Mouse (Mus musculus): ENCODE data around the gene Chrnd. TPM values are rescaled to one million over a fixed set of nuclear protein-coding genes. Genes with fewer than 3 reads are reported as not detected.
A peak's percentile ranks its signal among the peaks of the same experiment; 100 is the strongest.

The Chrnd gene
- not detected in 2 replicates for total RNA-seq (2014; rRNA removed)
- not detected in 2 replicates for polyA plus RNA-seq (2015; fragmentation: Nextera tagmentation; extraction: Ambion mirVana)

- DNase-seq: no peak
- Histone ChIP-seq H3K9me3 (ENCODE audit: low read length) (no peaks in the 10 kb centered on the region), H3K4me2 (ENCODE audit: low read depth) (no peak within 1 kb of the TSS), H3K4me3 (ENCODE audit: low read depth, low read length) (no peak within 1 kb of the TSS), H3K36me3 (ENCODE audit: insufficient read depth) (no peaks in the 10 kb centered on the region), H3K27ac (ENCODE audit: low read depth, low read length) (no peak within 1 kb of the TSS), H3K9ac (no peak within 1 kb of the TSS), H3K27me3 (ENCODE audit: insufficient read depth, low read length) (peaks cover 13% of the 10 kb centered on the region; the same call in 1 of the 2 replicates), H3K4me1 (ENCODE audit: insufficient read depth) (no peaks in the 10 kb centered on the region)
- ATAC-seq: no peak
- WGBS: 39% methylated on average over 4 of the region's 4 CpGs
- no peak for TF ChIP-seq CTCF (IDR thresholded peaks at IDR 0.05; ENCODE audit: low read depth)
Measured at GRCm38 (mm10) chr1:87190429-87190828, at the start of gene Chrnd. Chrnd (plus strand) TSS chr1:87190607.

- DNase-seq (no peak), ATAC-seq (no peak)
- no peaks in the 10 kb centered on the region for H3K27me3 ChIP-seq (ENCODE audit: insufficient read depth, low read length)
- no peaks in the 10 kb centered on the region for H3K4me1 ChIP-seq (ENCODE audit: insufficient read depth)
- no peak overlapping the region for H3K4me2 ChIP-seq (ENCODE audit: low read depth)
- no peak overlapping the region for H3K27ac ChIP-seq (ENCODE audit: low read depth, low read length)
- H3K4me3 ChIP-seq (ENCODE audit: low read depth, low read length): no peak overlapping the region
- no peaks in the 10 kb centered on the region for H3K9me3 ChIP-seq (ENCODE audit: low read length)
- no peaks in the 10 kb centered on the region for H3K36me3 ChIP-seq (ENCODE audit: insufficient read depth)
- 86% methylated on average over 4 of the region's 4 CpGs for WGBS
- TF ChIP-seq CTCF (IDR thresholded peaks at IDR 0.05; ENCODE audit: low read depth): no peak
- no peak overlapping the region for H3K9ac ChIP-seq
Measured at GRCm38 (mm10) chr1:87141550-87141949, 48.9 kb upstream of the Chrnd start.

- WGBS: 47% methylated on average over 9 of the region's 9 CpGs
- peak; percentile 50 for DNase-seq
- H3K27ac ChIP-seq (ENCODE audit: low read depth, low read length): no peak overlapping the region
Measured at GRCm38 (mm10) chr1:87142456-87142855, 48.0 kb upstream of the Chrnd start.

DNA sequence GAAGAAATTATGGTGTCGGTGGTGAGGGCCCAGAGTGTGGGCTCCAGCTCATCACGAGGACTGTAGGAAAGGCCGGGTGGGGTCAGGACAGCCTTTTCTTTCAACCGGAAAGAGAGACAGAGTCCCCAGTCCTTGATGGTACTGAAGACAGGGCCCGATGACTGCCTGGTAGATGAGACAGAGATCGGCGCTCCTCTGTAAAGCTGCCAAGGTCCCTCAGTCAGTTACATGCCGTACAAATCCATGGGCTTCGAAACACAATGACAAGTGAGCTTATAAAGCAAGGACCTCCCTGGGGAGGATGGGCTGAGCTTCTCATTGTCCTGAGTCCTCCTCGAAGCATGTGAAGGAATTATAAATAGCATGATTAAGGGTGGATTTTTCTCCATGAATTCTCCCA is 47.3 kb upstream of the Chrnd start:
- Histone ChIP-seq H3K4me3 (ENCODE audit: low read depth, low read length) (no peak overlapping the region), H3K4me2 (ENCODE audit: low read depth) (no peak overlapping the region), H3K9ac (no peak overlapping the region), H3K9me3 (ENCODE audit: low read length) (no peaks in the 10 kb centered on the region), H3K36me3 (ENCODE audit: insufficient read depth) (no peaks in the 10 kb centered on the region), H3K4me1 (ENCODE audit: insufficient read depth) (no peaks in the 10 kb centered on the region), H3K27me3 (ENCODE audit: insufficient read depth, low read length) (no peaks in the 10 kb centered on the region), H3K27ac (ENCODE audit: low read depth, low read length) (no peak overlapping the region)
- no peak for DNase-seq
- 63% methylated on average over 10 of the region's 10 CpGs for WGBS
- no peak for TF ChIP-seq CTCF (IDR thresholded peaks at IDR 0.05; ENCODE audit: low read depth)
- ATAC-seq: 0 out of 2 replicates have a peak, but pooled peaks have one; percentile 8

More at GRCm38 (mm10) chr1:87142456-87142855, 48.0 kb upstream of the Chrnd start:
- H3K9me3 ChIP-seq (ENCODE audit: low read length): no peaks in the 10 kb centered on the region
- H3K9ac ChIP-seq: no peak overlapping the region
- no peak for TF ChIP-seq CTCF (IDR thresholded peaks at IDR 0.05; ENCODE audit: low read depth)
- H3K36me3 ChIP-seq (ENCODE audit: insufficient read depth): no peaks in the 10 kb centered on the region
- no peak overlapping the region for H3K4me3 ChIP-seq (ENCODE audit: low read depth, low read length)
- no peaks in the 10 kb centered on the region for H3K4me1 ChIP-seq (ENCODE audit: insufficient read depth)
- H3K27me3 ChIP-seq (ENCODE audit: insufficient read depth, low read length): no peaks in the 10 kb centered on the region
- peak; percentile 82 for ATAC-seq
- no peak overlapping the region for H3K4me2 ChIP-seq (ENCODE audit: low read depth)

DNA sequence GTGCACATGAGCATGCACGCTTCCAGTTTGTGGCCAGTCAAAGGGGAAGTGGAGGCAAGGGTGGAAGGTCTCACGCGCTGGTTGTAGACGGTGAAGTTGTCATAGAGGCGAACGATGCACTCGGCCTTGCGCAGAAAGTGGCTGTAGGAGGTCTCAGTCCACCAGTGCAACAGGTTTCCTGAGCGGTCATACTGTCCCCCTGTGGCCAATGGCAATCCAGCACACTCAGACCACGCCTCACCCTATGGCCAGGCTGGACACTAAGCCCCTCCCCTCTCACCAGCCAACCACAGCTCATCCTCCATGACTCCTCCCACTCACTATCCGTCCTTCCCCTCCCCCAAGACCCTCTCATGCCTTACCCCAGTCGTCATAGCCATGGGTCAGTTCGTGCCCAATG is 41.0 kb upstream of the Chrnd start:
- no peak for ATAC-seq

GRCm38 (mm10) chr1:87151286-87151685 is 39.1 kb upstream of the Chrnd start:
- Histone ChIP-seq H3K9ac (no peak overlapping the region), H3K4me3 (ENCODE audit: low read depth, low read length) (no peak overlapping the region), H3K4me1 (ENCODE audit: insufficient read depth) (no peaks in the 10 kb centered on the region), H3K4me2 (ENCODE audit: low read depth) (no peak overlapping the region), H3K36me3 (ENCODE audit: insufficient read depth) (no peaks in the 10 kb centered on the region), H3K27me3 (ENCODE audit: insufficient read depth, low read length) (peaks cover 50% of the 10 kb centered on the region), H3K27ac (ENCODE audit: low read depth, low read length) (no peak overlapping the region), H3K9me3 (ENCODE audit: low read length) (no peaks in the 10 kb centered on the region)
- 90% methylated on average over 6 of the region's 6 CpGs for whole genome bisulfite sequencing
- no peak for DNase-seq
- TF ChIP-seq CTCF (IDR thresholded peaks at IDR 0.05; ENCODE audit: low read depth): no peak
- no peak for ATAC-seq

More for the DNA sequence above, 41.0 kb upstream of the Chrnd start:
- Histone ChIP-seq H3K36me3 (ENCODE audit: insufficient read depth) (no peaks in the 10 kb centered on the region), H3K4me2 (ENCODE audit: low read depth) (no peak overlapping the region), H3K9me3 (ENCODE audit: low read length) (no peaks in the 10 kb centered on the region), H3K4me3 (ENCODE audit: low read depth, low read length) (no peak overlapping the region), H3K4me1 (ENCODE audit: insufficient read depth) (no peaks in the 10 kb centered on the region), H3K27ac (ENCODE audit: low read depth, low read length) (no peak overlapping the region), H3K9ac (no peak overlapping the region), H3K27me3 (ENCODE audit: insufficient read depth, low read length) (peaks cover 35% of the 10 kb centered on the region)
- no peak for TF ChIP-seq CTCF (IDR thresholded peaks at IDR 0.05; ENCODE audit: low read depth)
- DNase-seq: no peak
- 36% methylated on average over 13 of the region's 13 CpGs for WGBS

- Histone ChIP-seq H3K9me3 (ENCODE audit: low read length) (no peaks in the 10 kb centered on the region), H3K27ac (ENCODE audit: low read depth, low read length) (no peak overlapping the region), H3K27me3 (ENCODE audit: insufficient read depth, low read length) (peaks cover 66% of the 10 kb centered on the region), H3K4me3 (ENCODE audit: low read depth, low read length) (peak overlapping the region; percentile 42), H3K4me1 (ENCODE audit: insufficient read depth) (no peaks in the 10 kb centered on the region), H3K36me3 (ENCODE audit: insufficient read depth) (no peaks in the 10 kb centered on the region), H3K4me2 (ENCODE audit: low read depth) (peak overlapping the region; percentile 79), H3K9ac (peak overlapping the region; percentile 37)
- ATAC-seq (peak; percentile 53; the same call in 1 of the 2 replicates), DNase-seq (peak; percentile 48)
- no peak for TF ChIP-seq CTCF (IDR thresholded peaks at IDR 0.05; ENCODE audit: low read depth)
- 2% methylated on average over 72 of the region's 72 CpGs for WGBS
Measured at GRCm38 (mm10) chr1:87153776-87154500, 36.5 kb upstream of the Chrnd start.
